24 mouse cellular contexts compared by ENCODE assay signal in genomic region chr14:27226288-27226687, GRCm38 (mm10).
"Had no signal": no experiment of that assay in that cellular context is flagged by ENCODE, and none has a peak within 500 bp of the region (broad histone marks: within the 10 kb centered on the region; RNA-seq: fewer than 3 reads in every experiment).

No protein-coding gene starts in this region.

- H3K4me2 ChIP-seq: heart, embryonic 11.5 days; heart, embryonic 13.5 days; heart, embryonic 15.5 days; hindbrain, embryonic 12.5 days; hindbrain, embryonic 15.5 days; kidney, embryonic 15.5 days; limb, embryonic 12.5 days; liver, embryonic 13.5 days; liver, embryonic 15.5 days had no signal

- H3K27me3 ChIP-seq: heart, embryonic 13.5 days; heart, embryonic 15.5 days; hindbrain, embryonic 12.5 days; hindbrain, embryonic 15.5 days; kidney, embryonic 15.5 days; limb, embryonic 12.5 days; liver, embryonic 13.5 days; liver, embryonic 15.5 days had no signal

- ATAC-seq: forebrain, embryonic 16.5 days; intestine, embryonic 16.5 days; liver, postnatal 0 days had no signal

- H3K9ac ChIP-seq: heart, embryonic 13.5 days; heart, embryonic 15.5 days; hindbrain, embryonic 12.5 days; hindbrain, embryonic 15.5 days; kidney, embryonic 15.5 days; limb, embryonic 12.5 days; liver, embryonic 13.5 days; liver, embryonic 15.5 days; liver, postnatal 0 days had no signal

- DNase-seq: gastrocnemius, adult 2 months; gastrocnemius, postnatal 10 days; gastrocnemius, postnatal 25 days; heart, adult 2 months; heart, postnatal 4 days; kidney, adult 18-20 months; kidney, adult 9 months; layer of hippocampus, adult 9-11 months; layer of hippocampus, postnatal 36 days; liver; liver, embryonic 13.5 days; liver, postnatal 0 days had no signal

- H3K27ac ChIP-seq: gastrocnemius, adult 2 months; heart, adult 2 months; heart, embryonic 13.5 days; heart, embryonic 15.5 days; hindbrain, embryonic 10.5 days; hindbrain, embryonic 12.5 days; hindbrain, embryonic 15.5 days; kidney, embryonic 15.5 days; limb, embryonic 10.5 days; limb, embryonic 12.5 days; liver, embryonic 13.5 days; liver, embryonic 15.5 days had no signal

- H3K9me3 ChIP-seq: heart, embryonic 13.5 days; heart, embryonic 15.5 days; hindbrain, embryonic 10.5 days; hindbrain, embryonic 12.5 days; hindbrain, embryonic 15.5 days; kidney, embryonic 15.5 days; limb, embryonic 10.5 days; limb, embryonic 12.5 days; liver, embryonic 13.5 days; liver, embryonic 15.5 days had no signal

- H3K36me3 ChIP-seq: heart, embryonic 13.5 days; heart, embryonic 15.5 days; hindbrain, embryonic 10.5 days; hindbrain, embryonic 12.5 days; hindbrain, embryonic 15.5 days; kidney, embryonic 15.5 days; limb, embryonic 10.5 days; limb, embryonic 12.5 days; liver, embryonic 13.5 days; liver, embryonic 15.5 days had no signal

- H3K4me3 ChIP-seq: gastrocnemius, adult 2 months; heart, adult 2 months; heart, embryonic 13.5 days; heart, embryonic 15.5 days; hindbrain, embryonic 10.5 days; hindbrain, embryonic 12.5 days; hindbrain, embryonic 15.5 days; kidney, embryonic 15.5 days; limb, embryonic 10.5 days; limb, embryonic 12.5 days; liver, embryonic 13.5 days; liver, embryonic 15.5 days had no signal
